Mouse (Mus musculus) liver, embryonic 13.5 days (tissue): ENCODE measurements at regions not wholly inside any gene's neighbourhood (a gene's known extent, or its start where the extent isn't known, plus 50 kb on each side); places are given as distances from the start of the nearest gene placed in this dataset.

ENCODE experiments used
- ATAC-seq: fragments of 200-750 bp; cut with Nextera tagmentation; 2 replicates; pipeline ENCODE4 v1.8.0; 2017; ENCODE audit warnings: low read depth, mild to moderate bottlenecking, moderate number of reproducible peaks, moderate library complexity
- DNase-seq: peaks from one replicate; pipeline ENCODE4 v3.0.0; 2022
- H3K27ac ChIP-seq: fragments of 300-500 bp; sonication (generic); 2 replicates; pipeline ENCODE4 v1.5.1; 2015; ENCODE audit warnings: moderate library complexity, mild to moderate bottlenecking, inconsistent platforms
- H3K27me3 ChIP-seq: fragments of 300-500 bp; sonication (generic); 2 replicates; pipeline ENCODE4 v1.6.1; 2015; ENCODE audit warnings: mild to moderate bottlenecking, inconsistent platforms
- H3K36me3 ChIP-seq: fragments of 300-500 bp; sonication (generic); 2 replicates; pipeline ENCODE4 v1.6.1; 2015; ENCODE audit warnings: mild to moderate bottlenecking, inconsistent platforms
- H3K4me1 ChIP-seq: fragments of 300-500 bp; sonication (generic); replicated peaks from 2 replicates; pipeline ENCODE4 v1.6.1; 2015; ENCODE audit warnings: inconsistent platforms
- H3K4me2 ChIP-seq: fragments of 300-500 bp; sonication (generic); 2 replicates; pipeline ENCODE4 v1.6.1; 2015; ENCODE audit warnings: inconsistent platforms, mild to moderate bottlenecking, moderate library complexity
- H3K4me3 ChIP-seq: fragments of 300-500 bp; sonication (generic); replicated peaks from 2 replicates; pipeline ENCODE4 v1.5.1; 2015; ENCODE audit warnings: mild to moderate bottlenecking, inconsistent platforms
- H3K9ac ChIP-seq: fragments of 300-500 bp; sonication (generic); 2 replicates; pipeline ENCODE4 v1.6.1; 2015; ENCODE audit warnings: mild to moderate bottlenecking, inconsistent platforms
- H3K9me3 ChIP-seq: fragments of 300-500 bp; sonication (generic); replicated peaks from 2 replicates; pipeline ENCODE4 v1.6.1; 2016; ENCODE audit warnings: inconsistent platforms
- WGBS: fragments of 180-500 bp; shearing (Covaris S2); methylation state at CpG from one replicate; pipeline ENCODE4 v1.1.7; 2015; ENCODE audit not compliant: insufficient replicate concordance; 5-methylcytosine and 5-hydroxymethylcytosine counted together

- H3K36me3 ChIP-seq = no peaks in the 10 kb centered on the region
- no peaks in the 10 kb centered on the region for H3K9me3 ChIP-seq
- H3K27me3 ChIP-seq = no peaks in the 10 kb centered on the region
- H3K4me3 ChIP-seq = no peak overlapping the region
- 35% methylated on average over 5 of the region's 5 CpGs for WGBS
- no peak overlapping the region for H3K27ac ChIP-seq
- no peak for DNase-seq
- H3K9ac ChIP-seq = no peak overlapping the region
- no peaks in the 10 kb centered on the region for H3K4me1 ChIP-seq
- ATAC-seq = no peak
- no peak overlapping the region for H3K4me2 ChIP-seq
These were observed 191.4 kb downstream of the Rap2a start for GRCm38 (mm10) chr14:120669665-120670064.

- Histone ChIP-seq H3K9me3 (no peaks in the 10 kb centered on the region), H3K9ac (no peak overlapping the region), H3K4me3 (no peak overlapping the region), H3K27me3 (no peaks in the 10 kb centered on the region), H3K36me3 (no peaks in the 10 kb centered on the region), H3K4me2 (no peak overlapping the region), H3K27ac (no peak overlapping the region), H3K4me1 (no peaks in the 10 kb centered on the region)
- ATAC-seq = no peak
- 45% methylated on average over 2 of the region's 2 CpGs for WGBS
- DNase-seq = no peak
These were observed 197.5 kb downstream of the Rap2a start for GRCm38 (mm10) chr14:120675752-120676151.

GRCm38 (mm10) chr14:120678533-120678932 lies 200.3 kb downstream of the Rap2a start:
- Histone ChIP-seq H3K4me2 (no peak overlapping the region), H3K36me3 (no peaks in the 10 kb centered on the region), H3K9me3 (no peaks in the 10 kb centered on the region), H3K27ac (no peak overlapping the region), H3K4me1 (no peaks in the 10 kb centered on the region), H3K27me3 (no peaks in the 10 kb centered on the region), H3K4me3 (no peak overlapping the region), H3K9ac (no peak overlapping the region)
- WGBS = 62% methylated on average over 9 of the region's 9 CpGs
- no peak for DNase-seq
- no peak for ATAC-seq

- Histone ChIP-seq H3K4me3 (no peak overlapping the region), H3K36me3 (no peaks in the 10 kb centered on the region), H3K4me1 (no peaks in the 10 kb centered on the region), H3K27ac (no peak overlapping the region), H3K4me2 (no peak overlapping the region), H3K9me3 (no peaks in the 10 kb centered on the region), H3K9ac (no peak overlapping the region), H3K27me3 (no peaks in the 10 kb centered on the region)
- 51% methylated on average over 2 of the region's 2 CpGs for WGBS
- DNase-seq (no peak), ATAC-seq (no peak)
These were observed 200.8 kb downstream of the Rap2a start for GRCm38 (mm10) chr14:120679072-120679471.

GRCm38 (mm10) chr14:120680272-120680671 lies 202.0 kb downstream of the Rap2a start:
- H3K4me1 ChIP-seq = no peaks in the 10 kb centered on the region
- no peaks in the 10 kb centered on the region for H3K36me3 ChIP-seq
- no peak overlapping the region for H3K27ac ChIP-seq
- no peak overlapping the region for H3K4me3 ChIP-seq
- H3K4me2 ChIP-seq = no peak overlapping the region
- no peaks in the 10 kb centered on the region for H3K27me3 ChIP-seq
- no peaks in the 10 kb centered on the region for H3K9me3 ChIP-seq
- H3K9ac ChIP-seq = no peak overlapping the region
- ATAC-seq = no peak
- DNase-seq = no peak
- WGBS = 86% methylated on average over 2 of the region's 2 CpGs

- Histone ChIP-seq H3K27me3 (no peaks in the 10 kb centered on the region), H3K4me2 (no peak overlapping the region), H3K9ac (no peak overlapping the region), H3K27ac (no peak overlapping the region), H3K4me1 (no peaks in the 10 kb centered on the region), H3K4me3 (no peak overlapping the region), H3K36me3 (no peaks in the 10 kb centered on the region), H3K9me3 (no peaks in the 10 kb centered on the region)
- 63% methylated on average over 4 of the region's 4 CpGs for WGBS
- DNase-seq = no peak
- ATAC-seq = no peak
These were observed 207.0 kb downstream of the Rap2a start for GRCm38 (mm10) chr14:120685263-120685662.

- Histone ChIP-seq H3K4me2 (no peak overlapping the region), H3K4me1 (no peaks in the 10 kb centered on the region), H3K9ac (no peak overlapping the region), H3K9me3 (no peaks in the 10 kb centered on the region), H3K4me3 (no peak overlapping the region), H3K36me3 (no peaks in the 10 kb centered on the region), H3K27ac (no peak overlapping the region), H3K27me3 (no peaks in the 10 kb centered on the region)
- ATAC-seq = no peak
- WGBS = 59% methylated on average over 7 of the region's 7 CpGs
- no peak for DNase-seq
These were observed 207.6 kb downstream of the Rap2a start for GRCm38 (mm10) chr14:120685877-120686276.

GRCm38 (mm10) chr14:120686751-120687150 lies 208.5 kb downstream of the Rap2a start:
- 73% methylated on average over 4 of the region's 4 CpGs for WGBS

GRCm38 (mm10) chr14:120699378-120699777 lies 211.6 kb upstream of the Ipo5 start:
- Histone ChIP-seq H3K4me1 (no peaks in the 10 kb centered on the region), H3K9ac (no peak overlapping the region), H3K4me2 (no peak overlapping the region), H3K27me3 (no peaks in the 10 kb centered on the region), H3K27ac (no peak overlapping the region), H3K4me3 (no peak overlapping the region), H3K36me3 (no peaks in the 10 kb centered on the region), H3K9me3 (no peaks in the 10 kb centered on the region)
- DNase-seq = no peak
- 32% methylated on average over 4 of the region's 4 CpGs for WGBS
- ATAC-seq = no peak

More at GRCm38 (mm10) chr14:120686751-120687150, 208.5 kb downstream of the Rap2a start:
- ATAC-seq (no peak), DNase-seq (no peak)
- Histone ChIP-seq H3K9me3 (no peaks in the 10 kb centered on the region), H3K27me3 (no peaks in the 10 kb centered on the region), H3K4me3 (no peak overlapping the region), H3K27ac (no peak overlapping the region), H3K4me1 (no peaks in the 10 kb centered on the region), H3K4me2 (no peak overlapping the region), H3K9ac (no peak overlapping the region), H3K36me3 (no peaks in the 10 kb centered on the region)

GRCm38 (mm10) chr14:120705301-120705801 lies 205.7 kb upstream of the Ipo5 start:
- DNase-seq (no peak), ATAC-seq (no peak)
- no peaks in the 10 kb centered on the region for H3K27me3 ChIP-seq
- H3K27ac ChIP-seq = no peak overlapping the region
- no peaks in the 10 kb centered on the region for H3K4me1 ChIP-seq
- H3K4me2 ChIP-seq = no peak overlapping the region
- no peak overlapping the region for H3K9ac ChIP-seq
- H3K4me3 ChIP-seq = no peak overlapping the region
- WGBS = 67% methylated on average over 4 of the region's 4 CpGs
- no peaks in the 10 kb centered on the region for H3K9me3 ChIP-seq
- no peaks in the 10 kb centered on the region for H3K36me3 ChIP-seq

- no peaks in the 10 kb centered on the region for H3K9me3 ChIP-seq
- no peaks in the 10 kb centered on the region for H3K4me1 ChIP-seq
- H3K4me3 ChIP-seq = no peak overlapping the region
- H3K27me3 ChIP-seq = no peaks in the 10 kb centered on the region
- no peak overlapping the region for H3K9ac ChIP-seq
- H3K4me2 ChIP-seq = no peak overlapping the region
- H3K27ac ChIP-seq = no peak overlapping the region
- DNase-seq (no peak), ATAC-seq (no peak)
- H3K36me3 ChIP-seq = no peaks in the 10 kb centered on the region
- WGBS = 60% methylated on average over 4 of the region's 4 CpGs
These were observed 200.2 kb upstream of the Ipo5 start for GRCm38 (mm10) chr14:120710782-120711181.

GRCm38 (mm10) chr14:120720464-120721445 lies 190.3 kb upstream of the Ipo5 start:
- Histone ChIP-seq H3K4me3 (no peak overlapping the region), H3K4me1 (no peaks in the 10 kb centered on the region), H3K27ac (no peak overlapping the region), H3K4me2 (no peak overlapping the region), H3K9ac (no peak overlapping the region), H3K9me3 (no peaks in the 10 kb centered on the region), H3K36me3 (no peaks in the 10 kb centered on the region), H3K27me3 (no peaks in the 10 kb centered on the region)
- DNase-seq = no peak
- 71% methylated on average over 20 of the region's 20 CpGs for WGBS
- ATAC-seq = no peak
